Mouse (Mus musculus) mouse trophoblast stem cell (cell line): ENCODE measurements at regions not wholly inside any gene's neighbourhood (a gene's known extent, or its start where the extent isn't known, plus 50 kb on each side); places are given as distances from the start of the nearest gene placed in this dataset.

Experiments used
- in situ Hi-C, 2 experiments: fragments of 300-500 bp; cut with MseI, MboI; formaldehyde crosslinking; loops; 2 replicates in 1 of 2; 3 replicates in 1 of 2; pipeline ENCODE4 v1.15.1; 2025

- in situ Hi-C loops = loop anchor here in 1 of 2 experiments (25.0 kb wide), 1 partner anchor 200 kb away; no protein-coding TSS in a partner anchor
Measured at GRCm38 (mm10) chr13:55962254-55962866, 126.4 kb upstream of the Pitx1 start.

GRCm38 (mm10) chr13:55954346-55954745 is 118.4 kb upstream of the Pitx1 start:
- in situ Hi-C loops = loop anchor here in 1 of 2 experiments (25.0 kb wide), 1 partner anchor 192 kb away; no protein-coding TSS in a partner anchor

- in situ Hi-C loops = loop anchor here in 1 of 2 experiments (25.0 kb wide), 1 partner anchor 191 kb away; no protein-coding TSS in a partner anchor
Measured at GRCm38 (mm10) chr13:55953426-55953825, 117.4 kb upstream of the Pitx1 start.

GRCm38 (mm10) chr13:55950773-55951172 is 114.8 kb upstream of the Pitx1 start:
- in situ Hi-C loops = loop anchor here in 1 of 2 experiments (25.0 kb wide), 1 partner anchor 188 kb away; no protein-coding TSS in a partner anchor

GRCm38 (mm10) chr13:55948591-55948990 is 112.6 kb upstream of the Pitx1 start:
- in situ Hi-C loops = no loop called here

- in situ Hi-C loops = no loop called here
Measured at GRCm38 (mm10) chr13:55948144-55948543, 112.2 kb upstream of the Pitx1 start.

GRCm38 (mm10) chr13:55937417-55937816 is 101.4 kb upstream of the Pitx1 start:
- in situ Hi-C loops = no loop called here

- in situ Hi-C loops = no loop called here
Measured at GRCm38 (mm10) chr13:55937000-55937399, 101.0 kb upstream of the Pitx1 start.

GRCm38 (mm10) chr13:55930637-55931036 is 94.6 kb upstream of the Pitx1 start:
- in situ Hi-C loops = no loop called here

GRCm38 (mm10) chr13:55929814-55930213 is 93.8 kb upstream of the Pitx1 start:
- in situ Hi-C loops = no loop called here

- in situ Hi-C loops = no loop called here
Measured at GRCm38 (mm10) chr13:55923505-55924136, 87.6 kb upstream of the Pitx1 start.

GRCm38 (mm10) chr13:55917316-55917715 is 81.3 kb upstream of the Pitx1 start:
- in situ Hi-C loops = no loop called here

GRCm38 (mm10) chr13:55912271-55912711 is 76.3 kb upstream of the Pitx1 start:
- in situ Hi-C loops = no loop called here

GRCm38 (mm10) chr13:55909941-55910340 is 73.9 kb upstream of the Pitx1 start:
- in situ Hi-C loops = no loop called here

- in situ Hi-C loops = no loop called here
Measured at GRCm38 (mm10) chr13:55904884-55905283, 68.9 kb upstream of the Pitx1 start.

- in situ Hi-C loops = no loop called here
Measured at GRCm38 (mm10) chr13:55902255-55902654, 66.3 kb upstream of the Pitx1 start.

- in situ Hi-C loops = no loop called here
Measured at GRCm38 (mm10) chr13:55900190-55900526, 64.2 kb upstream of the Pitx1 start.

- in situ Hi-C loops = no loop called here
Measured at GRCm38 (mm10) chr13:55899501-55900189, 63.7 kb upstream of the Pitx1 start.

- in situ Hi-C loops = no loop called here
Measured at GRCm38 (mm10) chr13:55898999-55899398, 63.0 kb upstream of the Pitx1 start.

GRCm38 (mm10) chr13:55898257-55898950 is 62.4 kb upstream of the Pitx1 start:
- in situ Hi-C loops = no loop called here

- in situ Hi-C loops = no loop called here
Measured at GRCm38 (mm10) chr13:55895505-55895904, 59.5 kb upstream of the Pitx1 start.
